Mouse (Mus musculus) effector memory CD4-positive, alpha-beta T cell, adult 5 months (primary cell): ENCODE measurements around the gene Slc12a9. TPM values are rescaled to one million over a fixed set of nuclear protein-coding genes. Genes with fewer than 3 reads are reported as not detected.

Experiments
- polyA plus RNA-seq: library from polyadenylated mRNA; unstranded; fragments of 100-300 nt; shearing (Covaris generic); gene quantifications from one replicate; pipeline ENCODE4 v1.2.1, GENCODE M21; 2017

Slc12a9 gene
- 9.6 TPM for polyA plus RNA-seq

GRCm38 (mm10) chr5:137333512-137334174 lies at the start of gene Slc12a9:
TSS of gene Slc12a9 (minus strand) at chr5:137333597.

GRCm38 (mm10) chr5:137349384-137350204 lies 16.2 kb upstream of the Slc12a9 start, which contains the start of gene Ephb4:
TSS of gene Ephb4 (plus strand) at chr5:137350109.

GRCm38 (mm10) chr5:137314193-137315083 lies 19.0 kb downstream of the Slc12a9 start, which contains the start of gene Trip6:
TSS of gene Trip6 (minus strand) at chr5:137314404.

GRCm38 (mm10) chr5:137307071-137307912 lies 26.1 kb downstream of the Slc12a9 start, which contains the start of gene Srrt:
TSS of gene Srrt (minus strand) at chr5:137307674.

GRCm38 (mm10) chr5:137293839-137294743 lies 39.3 kb downstream of the Slc12a9 start, which contains the start of gene Ufsp1:
TSS of gene Ufsp1 (plus strand) at chr5:137294629.

GRCm38 (mm10) chr5:137287032-137287952 lies 46.1 kb downstream of the Slc12a9 start, which contains the start of gene Ache:
TSS of gene Ache (plus strand) at chr5:137287519.

Other genes starting within 250 kb of the Slc12a9 start
- gene Trim56, start 217.4 kb downstream of the Slc12a9 start, polyA plus RNA-seq: 6.5 TPM
- gene Muc3, start 184.3 kb downstream of the Slc12a9 start, polyA plus RNA-seq: 0.80 TPM
- gene Muc3a, start 121.2 kb downstream of the Slc12a9 start, polyA plus RNA-seq: not detected
- not detected for gene Ache, start 46.1 kb downstream of the Slc12a9 start, polyA plus RNA-seq
- gene Ufsp1, start 39.0 kb downstream of the Slc12a9 start, polyA plus RNA-seq: 1.3 TPM
- gene Srrt, start 25.9 kb downstream of the Slc12a9 start, polyA plus RNA-seq: 101 TPM
- 3.3 TPM for gene Trip6, start 19.2 kb downstream of the Slc12a9 start, polyA plus RNA-seq
- gene Ephb4, start 16.5 kb upstream of the Slc12a9 start, polyA plus RNA-seq: not detected
- gene Zan, start 143.5 kb upstream of the Slc12a9 start, polyA plus RNA-seq: 0.09 TPM
- 23.4 TPM for gene Pop7, start 168.9 kb upstream of the Slc12a9 start, polyA plus RNA-seq
- 20.3 TPM for gene Gigyf1, start 185.0 kb upstream of the Slc12a9 start, polyA plus RNA-seq
- gene Epo, start 199.6 kb upstream of the Slc12a9 start, polyA plus RNA-seq: not detected
- gene Gnb2, start 199.9 kb upstream of the Slc12a9 start, polyA plus RNA-seq: 247 TPM
- gene Actl6b, start 219.9 kb upstream of the Slc12a9 start, polyA plus RNA-seq: not detected
- gene Tfr2, start 236.2 kb upstream of the Slc12a9 start, polyA plus RNA-seq: not detected